Mouse (Mus musculus) left cerebral cortex, postnatal 10 days (tissue): ENCODE measurements around the gene March8. TPM values are rescaled to one million over a fixed set of nuclear protein-coding genes. Genes with fewer than 3 reads are reported as not detected.

ENCODE experiments used
- DNase-seq, 2 experiments: peaks; one replicate each; pipeline ENCODE4 v3.0.0; 2021 to 2022; ENCODE audit warnings: low spot score in 2 of 2, mixed read lengths in 1 of 2; ENCODE audit errors: extremely low spot score in 1 of 2
- intact Hi-C: fragments of 180-260 bp; cut with DNase I; formaldehyde crosslinking; loops from one replicate; pipeline ENCODE4 v1.15.1; 2025
- total RNA-seq, 2 experiments: library from RNA; stranded (reverse); gene quantifications; 2 replicates each; pipeline ENCODE4 v1.2.3; 2021

March8 gene
- total RNA-seq, 2 experiments from 2014 or later, result 60.2 to 62.8 TPM

- intact Hi-C loops, result no loop called here
- DNase-seq, result no peak
Observed at GRCm38 (mm10) chr6:116369811-116370210, 32.0 kb downstream of the March8 start.

GRCm38 (mm10) chr6:116370216-116370976 lies 32.6 kb downstream of the March8 start:
- intact Hi-C loops, result no loop called here
- DNase-seq, result no peak

- intact Hi-C loops, result no loop called here
- DNase-seq, result no peak
Observed at GRCm38 (mm10) chr6:116371500-116371899, 33.7 kb downstream of the March8 start.

- intact Hi-C loops, result no loop called here
Observed at GRCm38 (mm10) chr6:116374136-116374535, 36.3 kb downstream of the March8 start.

GRCm38 (mm10) chr6:116374618-116375017 lies 36.8 kb downstream of the March8 start:
- intact Hi-C loops, result no loop called here
- no peak for DNase-seq

More at GRCm38 (mm10) chr6:116374136-116374535, 36.3 kb downstream of the March8 start:
- DNase-seq, result no peak

- no peak for DNase-seq
- intact Hi-C loops, result no loop called here
Observed at GRCm38 (mm10) chr6:116378892-116379291, 41.1 kb downstream of the March8 start.

GRCm38 (mm10) chr6:116380157-116380556 lies 42.3 kb downstream of the March8 start:
- no peak for DNase-seq
- intact Hi-C loops, result no loop called here

GRCm38 (mm10) chr6:116381605-116382004 lies 43.8 kb downstream of the March8 start:
- intact Hi-C loops, result no loop called here
- no peak for DNase-seq

- no peak for DNase-seq
Observed at GRCm38 (mm10) chr6:116383582-116383981, 45.8 kb downstream of the March8 start.

GRCm38 (mm10) chr6:116385194-116386044 lies 47.6 kb downstream of the March8 start:
- DNase-seq, result no peak
- intact Hi-C loops, result no loop called here

More at GRCm38 (mm10) chr6:116383582-116383981, 45.8 kb downstream of the March8 start:
- intact Hi-C loops, result no loop called here

GRCm38 (mm10) chr6:116386045-116386415 lies 48.2 kb downstream of the March8 start:
- intact Hi-C loops, result no loop called here

GRCm38 (mm10) chr6:116386506-116386905 lies 48.7 kb downstream of the March8 start:
- intact Hi-C loops, result no loop called here
- no peak for DNase-seq

More at GRCm38 (mm10) chr6:116386045-116386415, 48.2 kb downstream of the March8 start:
- DNase-seq, result no peak

- intact Hi-C loops, result no loop called here
- DNase-seq, result no peak
Observed at GRCm38 (mm10) chr6:116388068-116388467, 50.2 kb downstream of the March8 start.

GRCm38 (mm10) chr6:116389481-116389880 lies 51.7 kb downstream of the March8 start:
- no peak for DNase-seq
- intact Hi-C loops, result no loop called here

GRCm38 (mm10) chr6:116394916-116395648 lies 57.3 kb downstream of the March8 start:
- intact Hi-C loops, result no loop called here
- no peak for DNase-seq

- intact Hi-C loops, result no loop called here
- DNase-seq, result no peak
Observed at GRCm38 (mm10) chr6:116397621-116398020, 59.8 kb downstream of the March8 start.

GRCm38 (mm10) chr6:116398136-116398535 lies 60.3 kb downstream of the March8 start:
- no peak for DNase-seq
- intact Hi-C loops, result no loop called here

GRCm38 (mm10) chr6:116401746-116402423 lies 64.1 kb downstream of the March8 start:
- intact Hi-C loops, result no loop called here
- DNase-seq, result no peak

- intact Hi-C loops, result no loop called here
- no peak for DNase-seq
Observed at GRCm38 (mm10) chr6:116402426-116402825, 64.6 kb downstream of the March8 start.
